Mouse (Mus musculus) heart, adult 18-20 months (tissue): ENCODE measurements around the gene Gm8994. TPM values are rescaled to one million over a fixed set of nuclear protein-coding genes. Genes with fewer than 3 reads are reported as not detected.

ENCODE experiments used
- DNase-seq, 2 experiments: peaks; one replicate each; pipeline ENCODE4 v3.0.0; 2021 to 2022; ENCODE audit warnings: mixed read lengths in 1 of 2
- total RNA-seq, 2 experiments: library from RNA; stranded (reverse); gene quantifications; 2 replicates each; pipeline ENCODE4 v1.2.3; 2021

Gm8994 gene
- total RNA-seq, 2 experiments from 2014 or later, result not detected

DNA sequence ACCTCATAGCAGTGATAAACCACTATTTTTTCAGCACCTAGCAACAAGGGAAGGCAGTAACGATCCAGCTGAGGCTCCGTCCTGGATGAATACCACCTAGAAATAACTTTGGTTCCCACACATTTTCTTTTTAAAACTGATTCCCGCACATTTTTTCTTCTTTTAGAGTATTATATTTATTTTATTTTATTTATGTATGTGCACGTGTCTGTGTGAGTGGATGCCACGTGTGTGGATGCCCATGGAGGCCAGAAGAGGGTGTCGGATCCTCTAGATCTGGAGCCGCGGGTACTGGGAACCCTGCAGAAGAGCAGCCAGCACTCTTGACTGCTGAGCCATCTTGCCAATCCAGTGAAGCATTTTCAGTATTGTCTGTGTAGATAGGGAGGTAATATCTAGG lies 36.0 kb downstream of the Gm8994 start:
- no peak for DNase-seq

GRCm38 (mm10) chr6:136364008-136364407 lies 36.7 kb downstream of the Gm8994 start:
- no peak for DNase-seq

DNA sequence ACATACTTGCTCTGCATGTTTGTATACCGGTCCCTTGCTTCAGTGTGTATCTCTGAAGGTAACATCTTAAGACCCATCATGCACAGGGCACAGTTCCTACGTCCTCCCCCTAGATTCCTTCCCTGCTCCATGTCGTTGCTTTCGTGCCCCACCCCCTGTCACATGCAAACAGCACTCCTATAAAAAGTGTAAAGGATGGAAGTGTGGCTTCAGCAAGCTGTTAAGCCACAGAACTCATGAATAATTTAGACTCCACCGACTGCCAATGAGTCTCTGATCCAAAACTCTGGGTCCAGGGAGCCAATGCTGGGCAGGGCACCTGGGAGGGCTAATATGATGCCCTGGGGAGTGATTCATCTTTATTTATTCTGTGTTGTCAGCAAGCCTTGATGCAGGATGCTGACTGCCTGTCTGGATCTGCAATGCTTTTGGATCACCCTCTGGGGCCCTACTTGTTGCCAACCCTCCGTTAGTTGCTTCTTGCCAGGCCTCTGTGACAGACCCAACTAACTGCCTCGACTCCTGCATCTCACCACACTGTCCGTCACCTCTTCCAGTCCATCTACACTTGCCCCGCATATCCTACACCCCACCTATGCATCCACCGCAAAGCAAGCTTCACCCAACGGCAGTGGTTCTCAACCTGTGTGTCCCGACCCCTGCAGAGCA lies 37.2 kb downstream of the Gm8994 start:
- DNase-seq, result no peak

- no peak for DNase-seq
Measured at GRCm38 (mm10) chr6:136376097-136376496, 48.8 kb downstream of the Gm8994 start.

Other genes starting within 250 kb of the Gm8994 start
- gene Grin2b, start 154.0 kb upstream of the Gm8994 start, total RNA-seq, result under 1 TPM in 1 of 2 experiments, not detected in 1; under 0.01 TPM
- gene E330021D16Rik, start 88.0 kb downstream of the Gm8994 start, total RNA-seq, result not detected
- gene Atf7ip, start 178.6 kb downstream of the Gm8994 start, total RNA-seq, result 10 to 100 TPM; 59.7 to 88.7 TPM